Mouse (Mus musculus): ENCODE measurements around the gene Fcgr1.

DNA sequence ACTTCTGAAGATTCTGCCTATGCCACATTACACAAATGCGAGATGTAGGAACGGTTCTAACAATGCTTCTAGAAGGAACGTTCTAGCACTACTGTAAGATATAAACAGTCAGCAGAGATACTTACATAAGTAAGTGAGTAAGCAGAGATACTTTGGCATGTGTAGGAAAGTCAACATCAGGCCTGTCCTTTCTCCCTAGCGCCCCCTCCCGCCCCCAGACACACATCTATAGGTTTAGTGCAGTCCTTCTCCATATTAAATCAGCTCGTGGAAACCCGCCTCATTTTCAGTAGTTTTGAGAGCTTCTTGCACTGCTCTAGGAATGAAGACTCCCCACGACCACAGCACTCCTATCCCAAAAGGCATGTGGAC is 16.4 kb downstream of the Fcgr1 start:
- TF ChIP-seq CTCF (IDR thresholded peaks at IDR 0.05) (no peak), POLR2A (IDR thresholded peaks at IDR 0.05; ENCODE audit: insufficient read depth, low read depth, low read length) (no peak)

All from heart, adult 2 months (tissue).